Mouse (Mus musculus) forebrain, embryonic 11.5 days (tissue): ENCODE measurements at regions not wholly inside any gene's neighbourhood (a gene's known extent, or its start where the extent isn't known, plus 50 kb on each side); places are given as distances from the start of the nearest gene placed in this dataset.

ENCODE experiments used
- ATAC-seq: fragments of 200-750 bp; cut with Nextera tagmentation; replicated peaks from 2 replicates; pipeline ENCODE4 v1.8.0; 2017; ENCODE audit warnings: moderate TSS enrichment; ENCODE audit not compliant: low FRiP score
- DNase-seq: peaks from one replicate; pipeline ENCODE4 v3.0.0-alpha.2; 2017; ENCODE audit warnings: low spot score
- H3K27ac ChIP-seq: fragments of 300-500 bp; sonication (generic); 2 replicates; pipeline ENCODE4 v1.5.1; 2014; ENCODE audit warnings: low read depth, low read length
- H3K27me3 ChIP-seq: fragments of 300-500 bp; sonication (generic); 2 replicates; pipeline ENCODE4 v1.6.1; 2014; ENCODE audit warnings: mild to moderate bottlenecking, low read length, mixed read lengths; ENCODE audit not compliant: control insufficient read depth, insufficient read depth
- H3K36me3 ChIP-seq: fragments of 300-500 bp; sonication (generic); 2 replicates; pipeline ENCODE4 v1.6.1; 2014; ENCODE audit warnings: mild to moderate bottlenecking, low read length, moderate library complexity, mixed read lengths; ENCODE audit not compliant: control insufficient read depth, insufficient read depth
- H3K4me1 ChIP-seq: fragments of 300-500 bp; sonication (generic); replicated peaks from 2 replicates; pipeline ENCODE4 v1.6.1; 2014; ENCODE audit warnings: low read length, mixed read lengths; ENCODE audit not compliant: control insufficient read depth, insufficient read depth
- H3K4me2 ChIP-seq: fragments of 300-500 bp; sonication (generic); 2 replicates; pipeline ENCODE4 v1.6.1; 2014; ENCODE audit warnings: low read depth, mild to moderate bottlenecking, low read length, moderate library complexity, mixed read lengths; ENCODE audit not compliant: severe bottlenecking
- H3K4me3 ChIP-seq: fragments of 300-500 bp; sonication (generic); 2 replicates; pipeline ENCODE4 v1.5.1; 2014; ENCODE audit warnings: low read depth, low read length
- H3K9ac ChIP-seq: fragments of 300-500 bp; sonication (generic); 2 replicates; pipeline ENCODE4 v1.6.1; 2014; ENCODE audit warnings: low read length
- H3K9me3 ChIP-seq: fragments of 300-500 bp; sonication (generic); 2 replicates; pipeline ENCODE4 v1.6.1; 2016; ENCODE audit warnings: low read length, mixed read lengths; ENCODE audit not compliant: control insufficient read depth
- WGBS: fragments of 180-500 bp; shearing (Covaris S2); extraction: QIAGEN DNeasy Blood & Tissue Kit; methylation state at CpG from one replicate; pipeline ENCODE4 v1.1.7; 2014; 5-methylcytosine and 5-hydroxymethylcytosine counted together

- Histone ChIP-seq H3K4me1 (no peaks in the 10 kb centered on the region), H3K4me2 (no peak overlapping the region), H3K36me3 (no peaks in the 10 kb centered on the region), H3K4me3 (no peak overlapping the region), H3K27ac (no peak overlapping the region), H3K9ac (no peak overlapping the region), H3K9me3 (no peaks in the 10 kb centered on the region), H3K27me3 (no peaks in the 10 kb centered on the region)
- DNase-seq (no peak), ATAC-seq (no peak)
- WGBS: 91% methylated on average over 3 of the region's 3 CpGs
These were observed 185.2 kb upstream of the Arid1b start for GRCm38 (mm10) chr17:4808926-4809325.

DNA sequence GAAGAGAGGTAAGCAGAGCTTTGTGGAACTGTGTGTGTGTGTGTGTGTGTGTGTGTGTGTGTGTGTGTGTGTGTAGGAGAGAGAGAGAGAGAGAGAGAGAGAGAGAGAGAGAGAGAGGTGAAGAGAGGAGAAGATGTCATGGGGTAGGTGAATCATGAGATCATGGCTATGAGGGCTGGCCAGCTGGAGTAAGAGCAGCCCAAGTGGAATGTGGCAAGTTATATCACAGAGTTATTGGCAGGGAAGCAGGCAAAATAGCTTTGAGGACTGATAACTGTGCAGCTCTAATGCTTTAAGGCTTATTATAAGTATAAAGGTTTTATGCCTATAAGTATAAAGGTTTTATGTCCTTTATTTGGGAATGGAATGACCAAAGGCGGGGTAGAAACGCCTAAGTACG, 180.9 kb upstream of the Arid1b start:
- H3K9me3 ChIP-seq: no peaks in the 10 kb centered on the region
- H3K27me3 ChIP-seq: no peaks in the 10 kb centered on the region
- H3K4me3 ChIP-seq: no peak overlapping the region
- WGBS: 94% methylated on average over 3 of the region's 3 CpGs
- H3K36me3 ChIP-seq: no peaks in the 10 kb centered on the region
- H3K9ac ChIP-seq: no peak overlapping the region
- H3K4me1 ChIP-seq: no peaks in the 10 kb centered on the region
- no peak for DNase-seq
- ATAC-seq: no peak
- no peak overlapping the region for H3K27ac ChIP-seq
- no peak overlapping the region for H3K4me2 ChIP-seq

DNA sequence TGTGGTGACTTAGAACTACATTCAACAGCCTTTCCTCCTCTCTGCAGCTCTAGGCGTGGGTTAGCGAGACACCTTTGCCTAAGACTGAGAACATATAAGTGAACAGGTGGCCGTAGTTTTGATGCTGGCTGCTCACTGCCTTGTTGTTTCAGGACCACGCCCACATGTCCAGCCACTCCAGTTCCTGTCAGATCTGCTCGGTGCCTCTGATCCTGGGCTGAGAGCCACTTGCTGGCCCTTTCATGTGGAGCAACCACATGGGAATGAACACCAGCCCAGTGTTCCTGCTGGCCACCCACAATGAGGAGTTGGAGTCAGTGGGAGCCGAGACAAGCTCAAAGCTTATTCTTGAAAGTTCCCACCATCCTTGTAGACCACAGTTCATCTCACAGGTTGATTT, 180.5 kb upstream of the Arid1b start:
- no peaks in the 10 kb centered on the region for H3K27me3 ChIP-seq
- no peak overlapping the region for H3K4me3 ChIP-seq
- no peaks in the 10 kb centered on the region for H3K4me1 ChIP-seq
- 89% methylated on average over 6 of the region's 6 CpGs for WGBS
- H3K36me3 ChIP-seq: no peaks in the 10 kb centered on the region
- no peak overlapping the region for H3K4me2 ChIP-seq
- ATAC-seq: no peak
- H3K9me3 ChIP-seq: no peaks in the 10 kb centered on the region
- H3K27ac ChIP-seq: no peak overlapping the region
- DNase-seq: no peak
- H3K9ac ChIP-seq: no peak overlapping the region

GRCm38 (mm10) chr17:4825221-4825895, 168.8 kb upstream of the Arid1b start:
- Histone ChIP-seq H3K36me3 (no peaks in the 10 kb centered on the region), H3K9ac (no peak overlapping the region), H3K4me1 (no peaks in the 10 kb centered on the region), H3K4me3 (no peak overlapping the region), H3K27ac (no peak overlapping the region), H3K4me2 (no peak overlapping the region), H3K9me3 (no peaks in the 10 kb centered on the region), H3K27me3 (no peaks in the 10 kb centered on the region)
- DNase-seq: no peak
- no peak for ATAC-seq
- 71% methylated on average over 8 of the region's 8 CpGs for WGBS

DNA sequence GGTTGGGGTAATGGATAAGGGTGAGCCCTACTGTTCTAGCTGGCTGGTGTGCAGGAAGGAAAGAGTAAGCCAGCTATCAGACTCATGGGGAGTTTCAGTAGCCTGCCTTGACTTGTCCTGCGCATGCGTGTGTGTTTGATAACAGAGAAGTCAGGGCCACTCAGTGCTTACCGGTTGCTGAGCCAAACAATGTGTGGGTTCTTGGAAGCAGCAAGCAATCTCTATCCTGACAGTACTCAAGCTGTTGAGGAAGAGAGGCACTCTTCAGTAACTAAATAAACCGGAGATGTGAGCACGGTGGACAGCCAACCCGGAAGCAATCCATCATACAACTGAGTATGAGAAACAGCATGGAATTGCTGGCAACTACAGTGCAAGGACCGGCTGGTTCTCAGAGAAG, 160.1 kb upstream of the Arid1b start:
- ATAC-seq (no peak), DNase-seq (no peak)
- Histone ChIP-seq H3K4me1 (no peaks in the 10 kb centered on the region), H3K9ac (no peak overlapping the region), H3K27me3 (no peaks in the 10 kb centered on the region), H3K36me3 (no peaks in the 10 kb centered on the region), H3K4me2 (no peak overlapping the region), H3K9me3 (no peaks in the 10 kb centered on the region), H3K4me3 (no peak overlapping the region), H3K27ac (no peak overlapping the region)
- 91% methylated on average over 7 of the region's 7 CpGs for WGBS

DNA sequence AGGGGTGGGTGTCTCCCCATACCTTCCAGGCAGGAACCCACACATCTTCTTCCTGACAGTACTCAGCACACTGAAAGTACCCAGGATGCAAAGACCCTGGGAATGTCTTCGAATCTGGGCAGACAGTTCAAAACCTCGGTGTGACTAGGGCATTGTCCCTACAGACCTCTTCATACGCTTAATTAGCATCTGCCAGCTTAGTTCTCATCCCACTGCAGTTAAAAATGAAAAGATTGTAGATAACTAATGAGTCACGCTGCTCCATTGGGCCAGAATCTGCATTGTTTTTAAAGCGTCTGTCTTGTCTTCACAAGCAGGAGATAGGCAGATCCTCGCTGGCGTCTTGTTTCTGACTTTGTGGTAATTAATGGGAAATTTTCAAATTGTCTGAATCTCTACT, 159.6 kb upstream of the Arid1b start:
- Histone ChIP-seq H3K9me3 (no peaks in the 10 kb centered on the region), H3K4me1 (no peaks in the 10 kb centered on the region), H3K27ac (no peak overlapping the region), H3K27me3 (no peaks in the 10 kb centered on the region), H3K4me2 (no peak overlapping the region), H3K4me3 (no peak overlapping the region), H3K9ac (no peak overlapping the region), H3K36me3 (no peaks in the 10 kb centered on the region)
- no peak for DNase-seq
- no peak for ATAC-seq
- 69% methylated on average over 7 of the region's 7 CpGs for WGBS

- 86% methylated on average over 8 of the region's 8 CpGs for WGBS
- Histone ChIP-seq H3K36me3 (no peaks in the 10 kb centered on the region), H3K4me3 (no peak overlapping the region), H3K27ac (no peak overlapping the region), H3K4me2 (no peak overlapping the region), H3K27me3 (no peaks in the 10 kb centered on the region), H3K4me1 (no peaks in the 10 kb centered on the region), H3K9ac (no peak overlapping the region), H3K9me3 (no peaks in the 10 kb centered on the region)
- ATAC-seq (no peak), DNase-seq (no peak)
These were observed 158.9 kb upstream of the Arid1b start for GRCm38 (mm10) chr17:4835065-4835705.

DNA sequence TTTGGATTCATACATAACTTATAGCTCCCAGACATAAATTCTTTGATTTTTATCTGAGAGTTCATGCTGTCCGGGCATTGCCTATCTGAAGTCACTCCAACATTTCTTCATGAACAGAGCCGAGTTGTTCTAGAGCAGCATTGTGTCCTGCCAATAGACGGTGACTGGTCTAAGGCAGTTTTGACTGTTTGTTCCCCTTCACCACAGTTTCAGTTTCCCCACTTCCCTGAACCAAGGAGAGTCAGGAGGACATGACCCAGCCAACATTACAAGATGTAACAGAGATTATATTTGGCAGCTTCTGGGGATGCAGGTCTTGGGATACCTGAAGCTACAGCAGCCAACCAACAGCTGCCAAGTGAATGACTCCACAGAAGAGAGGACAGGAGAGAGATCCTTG, 154.0 kb upstream of the Arid1b start:
- no peak overlapping the region for H3K27ac ChIP-seq
- no peak overlapping the region for H3K4me3 ChIP-seq
- no peak for ATAC-seq
- DNase-seq: no peak
- H3K9ac ChIP-seq: no peak overlapping the region
- H3K27me3 ChIP-seq: no peaks in the 10 kb centered on the region
- no peaks in the 10 kb centered on the region for H3K36me3 ChIP-seq
- H3K9me3 ChIP-seq: no peaks in the 10 kb centered on the region
- H3K4me1 ChIP-seq: no peaks in the 10 kb centered on the region
- no peak overlapping the region for H3K4me2 ChIP-seq
- 90% methylated on average over 3 of the region's 3 CpGs for WGBS

GRCm38 (mm10) chr17:4858304-4858703, 135.8 kb upstream of the Arid1b start:
- no peaks in the 10 kb centered on the region for H3K9me3 ChIP-seq
- no peaks in the 10 kb centered on the region for H3K36me3 ChIP-seq
- ATAC-seq: no peak
- H3K4me2 ChIP-seq: no peak overlapping the region
- H3K27ac ChIP-seq: no peak overlapping the region
- no peaks in the 10 kb centered on the region for H3K4me1 ChIP-seq
- WGBS: 85% methylated on average over 3 of the region's 3 CpGs
- no peak overlapping the region for H3K4me3 ChIP-seq
- no peaks in the 10 kb centered on the region for H3K27me3 ChIP-seq
- H3K9ac ChIP-seq: no peak overlapping the region
- DNase-seq: no peak
